Mouse (Mus musculus): ENCODE results near the gene Rnf224.

GRCm38 (mm10) chr2:25218445-25218844, 18.1 kb downstream of the Rnf224 start, which contains the start of gene Fam166a:
- TF ChIP-seq CTCF (IDR thresholded peaks at IDR 0.05) (no peak), EP300 (IDR thresholded peaks at IDR 0.05; ENCODE audit: insufficient read depth, low read depth, low read length) (no peak)

Data from heart, adult 2 months (tissue).